In the genomic region with DNA sequence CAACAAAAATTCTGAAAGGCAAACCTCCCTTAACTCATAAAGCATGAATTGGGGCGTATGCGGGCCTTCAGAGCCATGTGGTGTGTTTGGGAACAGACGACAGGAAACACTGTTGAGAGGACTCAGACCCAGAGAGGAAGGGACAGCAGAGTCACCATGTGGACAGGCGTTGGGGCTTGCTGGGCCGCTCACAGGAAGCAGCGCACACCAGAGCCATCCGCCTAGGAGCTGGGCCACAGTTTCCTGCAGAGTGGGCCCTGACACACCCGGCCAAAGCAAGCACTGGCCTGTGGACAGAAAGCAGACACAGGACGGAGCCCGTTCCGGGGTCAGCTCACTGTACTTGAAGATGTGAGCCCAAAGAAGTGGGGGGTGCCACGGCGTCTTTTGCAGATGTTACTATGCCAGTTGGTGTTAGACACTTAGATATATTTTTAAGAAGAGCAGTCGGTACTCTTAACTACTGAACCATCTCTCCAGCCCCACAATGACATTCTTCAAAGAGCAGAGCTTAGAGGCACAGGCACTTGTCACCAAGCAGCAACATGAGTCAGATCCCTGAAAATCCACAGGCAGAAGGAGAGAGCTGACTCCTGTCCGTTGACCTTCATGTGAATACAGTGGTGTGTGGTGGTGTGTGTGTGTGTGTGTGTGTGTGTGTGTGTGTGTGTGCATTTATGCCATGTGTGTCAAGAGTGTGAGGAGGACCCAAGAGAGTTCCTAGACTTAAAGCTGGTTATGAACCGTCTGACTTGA, we compare ENCODE assay signal across 12 mouse cellular contexts. TPM values are rescaled to one million over a fixed set of nuclear protein-coding genes. Genes with fewer than 3 reads are reported as not detected.
A peak's percentile ranks its signal among the peaks of the same experiment; 100 is the strongest.
DNase-seq lines count a peak whose midpoint lies in the region; ATAC-seq lines count a peak whose summit lies in the region.
"Had no signal": no experiment of that assay in that cellular context is flagged by ENCODE, and none has a peak within 500 bp of the region (broad histone marks: within the 10 kb centered on the region; RNA-seq: fewer than 3 reads in every experiment).

No protein-coding gene starts in this region.

- H3K4me3 ChIP-seq in intestine, embryonic 16.5 days (ENCODE audit: low read length), result no peak overlapping the region
- H3K4me3 ChIP-seq in liver, embryonic 16.5 days (ENCODE audit: low read depth, low read length), result no peak overlapping the region
- H3K4me3 ChIP-seq: neural tube, embryonic 12.5 days had no signal

- DNase-seq in adrenal gland, postnatal 36 days, result peak; percentile 29 to 50
- no peak for DNase-seq in adrenal gland, postnatal 25 days
- DNase-seq in gastrocnemius, postnatal 4 days (ENCODE audit: low spot score in 2 of 2), result no peak
- no peak for DNase-seq in spleen, postnatal 36 days (ENCODE audit: low spot score in 2 of 2)
- DNase-seq: cerebellum, postnatal 10 days had no signal

- WGBS in intestine, embryonic 16.5 days, result 69% methylated on average over 16 of the region's 16 CpGs
- 50% methylated on average over 16 of the region's 16 CpGs for WGBS in liver, embryonic 16.5 days (ENCODE audit: insufficient replicate concordance)

- no peaks in the 10 kb centered on the region for H3K27me3 ChIP-seq in intestine, embryonic 16.5 days (replicated peaks; ENCODE audit: control insufficient read depth, insufficient read depth, low read length)
- no peaks in the 10 kb centered on the region for H3K27me3 ChIP-seq in liver, embryonic 16.5 days (ENCODE audit: control insufficient read depth, insufficient read depth, low read depth, low read length)
- H3K27me3 ChIP-seq: neural tube, embryonic 12.5 days had no signal

- peak overlapping the region; percentile 10; the same call in 1 of the 2 replicates for H3K9ac ChIP-seq in intestine, embryonic 16.5 days (ENCODE audit: low read depth, low read length)
- H3K9ac ChIP-seq in liver, embryonic 16.5 days (ENCODE audit: low read depth, low read length), result no peak overlapping the region
- H3K9ac ChIP-seq: liver, embryonic 14.5 days; neural tube, embryonic 12.5 days had no signal

- ATAC-seq in common myeloid progenitor, adult 5-6 weeks (replicated peaks; ENCODE audit: low read depth, poor library complexity, severe bottlenecking), result peak; percentile 56
- no peak for ATAC-seq in intestine, embryonic 16.5 days
- no peak for ATAC-seq in liver, embryonic 16.5 days (ENCODE audit: low read depth)
- ATAC-seq in erythroblast, adult 5-6 weeks (replicated peaks; ENCODE audit: low FRiP score, poor library complexity, severe bottlenecking), result no peak
- ATAC-seq: inflammation-experienced regulatory T-cells, adult 6 months had no signal

- peak overlapping the region; percentile 33; the same call in 1 of the 2 replicates for H3K27ac ChIP-seq in intestine, embryonic 16.5 days (ENCODE audit: low read length)
- peak overlapping the region; percentile 29; the same call in 1 of the 2 replicates for H3K27ac ChIP-seq in liver, embryonic 16.5 days (ENCODE audit: low read length)
- H3K27ac ChIP-seq: liver, embryonic 14.5 days; neural tube, embryonic 12.5 days had no signal

- no peaks in the 10 kb centered on the region for H3K4me1 ChIP-seq in intestine, embryonic 16.5 days (ENCODE audit: control insufficient read depth, insufficient read depth, low read length)
- peaks cover 18% of the 10 kb centered on the region for H3K4me1 ChIP-seq in liver, embryonic 16.5 days (ENCODE audit: control insufficient read depth, low read depth, low read length)
- H3K4me1 ChIP-seq: neural tube, embryonic 12.5 days had no signal

- H3K9me3 ChIP-seq in intestine, embryonic 16.5 days (ENCODE audit: control insufficient read depth, low read length), result no peaks in the 10 kb centered on the region
- H3K9me3 ChIP-seq in liver, embryonic 16.5 days (replicated peaks; ENCODE audit: control insufficient read depth, low read length), result no peaks in the 10 kb centered on the region
- H3K9me3 ChIP-seq: neural tube, embryonic 12.5 days had no signal

- no peak overlapping the region for H3K4me2 ChIP-seq in intestine, embryonic 16.5 days (ENCODE audit: low read depth, low read length)
- H3K4me2 ChIP-seq in liver, embryonic 16.5 days (ENCODE audit: low read depth, low read length), result no peak overlapping the region
- H3K4me2 ChIP-seq: neural tube, embryonic 12.5 days had no signal

- H3K36me3 ChIP-seq in intestine, embryonic 16.5 days (ENCODE audit: control insufficient read depth, insufficient read depth, low read length), result no peaks in the 10 kb centered on the region
- H3K36me3 ChIP-seq in liver, embryonic 16.5 days (ENCODE audit: control insufficient read depth, insufficient read depth), result no peaks in the 10 kb centered on the region
- H3K36me3 ChIP-seq: neural tube, embryonic 12.5 days had no signal

RNA-seq across cellular contexts. Expression of gene Fscn1, which starts 22.1 kb away (rescaled TPM):
- 10 to 100 TPM; 33.6 to 42.0 TPM for total RNA-seq in adrenal gland, postnatal 36 days (2021)
- total RNA-seq in adrenal gland, postnatal 25 days (2021), result 36.1 and 51.3 TPM in 2 replicates
- 0.64 TPM in 1 of 2 replicates, not detected in the other for total RNA-seq in common myeloid progenitor, adult 5-6 weeks (2017)
- polyA plus RNA-seq in intestine, embryonic 16.5 days (2015; fragmentation: Nextera tagmentation; extraction: Ambion mirVana), result 120 and 129 TPM in 2 replicates
- polyA plus RNA-seq in liver, embryonic 16.5 days (2015; fragmentation: Nextera tagmentation; extraction: Ambion mirVana), result 19.6 and 20.4 TPM in 2 replicates
- not detected in 2 replicates for total RNA-seq in erythroblast, adult 5-6 weeks (2015; ENCODE audit: low replicate concordance)
- total RNA-seq in erythroblast, adult 5-6 weeks (2017; ENCODE audit: low replicate concordance), result not detected in 2 replicates
- 100 to 1,000 TPM; 182 to 208 TPM for total RNA-seq in gastrocnemius, postnatal 4 days (2021)

Comparison
In these comparisons a context has a peak if more than half of its experiments do, and no peak if none do; other contexts are left out.
1. DNase-seq: peak in adrenal gland, postnatal 36 days (2 of 2); none in adrenal gland, postnatal 25 days (single experiment), gastrocnemius, postnatal 4 days (0 of 2) and spleen, postnatal 36 days (0 of 2).
2. RNA of gene Fscn1, which starts 22.1 kb away (total RNA-seq): 182 to 208 TPM in gastrocnemius, postnatal 4 days, 36.1 to 51.3 TPM in adrenal gland, postnatal 25 days and 33.6 to 42.0 TPM in adrenal gland, postnatal 36 days; 0.64 TPM in common myeloid progenitor, adult 5-6 weeks and not detected in erythroblast, adult 5-6 weeks; every median in the first group is over 10 times any median in the second.